Mouse (Mus musculus) heart, adult 2 months (tissue): Measurements from ENCODE around the gene 1700066M21Rik. TPM values are rescaled to one million over a fixed set of nuclear protein-coding genes. Genes with fewer than 3 reads are reported as not detected.

Source experiments
- DNase-seq, 2 experiments: peaks; one replicate each; pipeline ENCODE4 v3.0.0; 2021
- H3K27ac ChIP-seq: fragments of 200-600 bp; 2 replicates; pipeline ENCODE4 v1.8.1; 2022
- H3K27me3 ChIP-seq: fragments of 200-500 bp; 2 replicates; pipeline ENCODE4 v1.6.1; 2012; ENCODE audit warnings: mild to moderate bottlenecking, low read length, inconsistent platforms, mixed read lengths; ENCODE audit not compliant: control insufficient read depth, insufficient read depth
- H3K36me3 ChIP-seq: fragments of 200-500 bp; 2 replicates; pipeline ENCODE4 v1.6.1; 2012; ENCODE audit warnings: low read length, inconsistent platforms; ENCODE audit not compliant: control insufficient read depth, insufficient read depth
- H3K4me1 ChIP-seq: fragments of 200-500 bp; 2 replicates; pipeline ENCODE4 v1.6.1; 2011; ENCODE audit warnings: low read length; ENCODE audit not compliant: control insufficient read depth, insufficient read depth
- H3K4me3 ChIP-seq: fragments of 200-600 bp; 2 replicates; pipeline ENCODE4 v1.8.1; 2022
- H3K79me2 ChIP-seq: fragments of 200-500 bp; replicated peaks from 2 replicates; pipeline ENCODE4 v1.6.1; 2012; ENCODE audit warnings: mild to moderate bottlenecking, inconsistent platforms, low read length, moderate library complexity, mixed read lengths; ENCODE audit not compliant: control insufficient read depth, insufficient read depth
- H3K9ac ChIP-seq: fragments of 200-500 bp; 2 replicates; pipeline ENCODE4 v1.6.1; 2012; ENCODE audit warnings: low read depth, mild to moderate bottlenecking, control low read depth, inconsistent platforms, low read length, mixed read lengths
- CTCF ChIP-seq: fragments of 200-600 bp; IDR thresholded peaks from 2 replicates; pipeline ENCODE4 v1.8.1; 2022; ENCODE audit warnings: antibody characterized with exemption, mild to moderate bottlenecking, moderate library complexity
- EP300 ChIP-seq: fragments of 200-500 bp; IDR thresholded peaks from 2 replicates; pipeline ENCODE4 v1.6.1; 2011; ENCODE audit warnings: low read depth, low read length, control low read depth; ENCODE audit not compliant: insufficient read depth
- POLR2A ChIP-seq: fragments of 200-500 bp; IDR thresholded peaks from 2 replicates; pipeline ENCODE4 v1.6.1; 2011; ENCODE audit warnings: mild to moderate bottlenecking, low read depth, low read length, control low read depth; ENCODE audit not compliant: insufficient read depth
- WGBS: fragments of 180-500 bp; shearing (Covaris S2); methylation state at CpG from one replicate; pipeline ENCODE4 v1.1.7; 2018; 5-methylcytosine and 5-hydroxymethylcytosine counted together
- intact Hi-C: fragments of 180-260 bp; cut with DNase I; formaldehyde crosslinking; loops from one replicate; pipeline ENCODE4 v1.15.1; 2025
- polyA plus RNA-seq: library from polyadenylated mRNA; depleted of rRNA; stranded (reverse); fragments of >200 nt; gene quantifications from 2 replicates; pipeline ENCODE4 v1.2.3, GENCODE M21; 2012
- total RNA-seq, 2 experiments: library from RNA; stranded (reverse); gene quantifications; 2 replicates each; pipeline ENCODE4 v1.2.3; 2021

Gene 1700066M21Rik
- total and polyA plus RNA-seq, 3 experiments = 1.3 to 2.0 (median 1.9) TPM

GRCm38 (mm10) chr1:57388402-57389155 lies 11.2 kb downstream of the 1700066M21Rik start:
- H3K27me3 ChIP-seq = no peaks in the 10 kb centered on the region
- H3K27ac ChIP-seq = no peak overlapping the region
- H3K4me3 ChIP-seq = no peak overlapping the region
- intact Hi-C loops = no loop called here
- no peak overlapping the region for H3K9ac ChIP-seq
- WGBS = 85% methylated on average over 8 of the region's 8 CpGs
- no peak for TF ChIP-seq EP300
- no peak for TF ChIP-seq POLR2A
- no peak for TF ChIP-seq CTCF
- H3K4me1 ChIP-seq = no peaks in the 10 kb centered on the region
- no peak for DNase-seq
- H3K79me2 ChIP-seq = no peaks in the 10 kb centered on the region
- no peaks in the 10 kb centered on the region for H3K36me3 ChIP-seq

- intact Hi-C loops = loop anchor here (5.0 kb wide), 1 partner anchor 1499 kb away; no protein-coding TSS in a partner anchor
- no peak for DNase-seq
- Histone ChIP-seq H3K36me3 (no peaks in the 10 kb centered on the region), H3K27me3 (no peaks in the 10 kb centered on the region), H3K4me3 (no peak overlapping the region), H3K4me1 (no peaks in the 10 kb centered on the region), H3K27ac (no peak overlapping the region), H3K9ac (no peak overlapping the region), H3K79me2 (no peaks in the 10 kb centered on the region)
- WGBS = 98% methylated on average over 4 of the region's 4 CpGs
- no peak for TF ChIP-seq POLR2A
- no peak for TF ChIP-seq EP300
- no peak for TF ChIP-seq CTCF
Observed at GRCm38 (mm10) chr1:57390993-57391790, 13.8 kb downstream of the 1700066M21Rik start.

GRCm38 (mm10) chr1:57392417-57392816 lies 15.0 kb downstream of the 1700066M21Rik start:
- TF ChIP-seq POLR2A (no peak), CTCF (no peak), EP300 (no peak)
- DNase-seq = no peak
- Histone ChIP-seq H3K9ac (no peak overlapping the region), H3K36me3 (0 out of 2 replicates have a peak, but pooled peaks cover 2% of the 10 kb centered on the region), H3K4me3 (no peak overlapping the region), H3K79me2 (no peaks in the 10 kb centered on the region; the same call in 1 of the 2 replicates), H3K27ac (no peak overlapping the region), H3K4me1 (no peaks in the 10 kb centered on the region), H3K27me3 (no peaks in the 10 kb centered on the region)
- intact Hi-C loops = loop anchor here (5.0 kb wide), 1 partner anchor 1500 kb away; no protein-coding TSS in a partner anchor
- WGBS = 67% methylated on average over 4 of the region's 4 CpGs

GRCm38 (mm10) chr1:57394051-57394450 lies 16.6 kb downstream of the 1700066M21Rik start:
- DNase-seq = peak in 1 of 2 experiments; percentile 7
- TF ChIP-seq CTCF = peak; percentile 94
- TF ChIP-seq EP300 = no peak
- Histone ChIP-seq H3K36me3 (0 out of 2 replicates have a peak, but pooled peaks cover 2% of the 10 kb centered on the region), H3K4me1 (no peaks in the 10 kb centered on the region), H3K9ac (no peak overlapping the region), H3K4me3 (no peak overlapping the region), H3K27ac (no peak overlapping the region), H3K27me3 (no peaks in the 10 kb centered on the region), H3K79me2 (no peaks in the 10 kb centered on the region; the same call in 1 of the 2 replicates)
- WGBS = 64% methylated on average over 3 of the region's 3 CpGs
- intact Hi-C loops = loop anchor here (5.0 kb wide), 1 partner anchor 1502 kb away; no protein-coding TSS in a partner anchor

GRCm38 (mm10) chr1:57400321-57400720 lies 22.9 kb downstream of the 1700066M21Rik start:
- H3K27ac ChIP-seq = no peak overlapping the region
- no peak overlapping the region for H3K4me3 ChIP-seq
- intact Hi-C loops = no loop called here
- no peaks in the 10 kb centered on the region for H3K27me3 ChIP-seq
- no peak for DNase-seq
- TF ChIP-seq POLR2A = no peak
- TF ChIP-seq EP300 = no peak
- no peak for TF ChIP-seq CTCF
- no peaks in the 10 kb centered on the region; the same call in 1 of the 2 replicates for H3K79me2 ChIP-seq
- no peak overlapping the region for H3K9ac ChIP-seq
- peaks cover 2% of the 10 kb centered on the region; the same call in 1 of the 2 replicates for H3K36me3 ChIP-seq
- H3K4me1 ChIP-seq = no peaks in the 10 kb centered on the region
- WGBS = 92% methylated on average over 2 of the region's 2 CpGs
